Mouse (Mus musculus) CD8-positive naive resting alpha-beta T cell, adult 2 months (primary cell): ENCODE results near the gene Fbxw25.
"Not testable (repeated sequence)": the region's sequence is repeated elsewhere in the genome, so short reads cannot be mapped to it uniquely, and the experiment has no call there.

Source experiments
- DNase-seq, 2 experiments: peaks; one replicate each; pipeline ENCODE4 v3.0.0; 2022; ENCODE audit warnings: low read depth in 2 of 2, low spot score in 2 of 2

Fbxw25 gene

GRCm38 (mm10) chr9:109664552-109664951 lies at the start of gene Fbxw25:
TSS of gene Fbxw25 (minus strand) at chr9:109664652.
- DNase-seq, result not testable (repeated sequence)

GRCm38 (mm10) chr9:109702600-109702999 lies 38.1 kb upstream of the Fbxw25 start, which contains the start of gene Fbxw18:
TSS of gene Fbxw18 (minus strand) at chr9:109702700.
- not testable (repeated sequence) for DNase-seq

GRCm38 (mm10) chr9:109685299-109685698 lies 20.8 kb upstream of the Fbxw25 start:
- peak in 1 of 2 experiments; percentile 5 for DNase-seq

GRCm38 (mm10) chr9:109625957-109626356 lies 38.5 kb downstream of the Fbxw25 start, which contains the start of gene Fbxw24:
TSS of gene Fbxw24 (minus strand) at chr9:109626057.
- DNase-seq, result not testable (repeated sequence)

GRCm38 (mm10) chr9:109606837-109607236 lies 57.6 kb downstream of the Fbxw25 start:
- not testable (repeated sequence) for DNase-seq

- not testable (repeated sequence) for DNase-seq
Measured at GRCm38 (mm10) chr9:109602128-109602527, 62.3 kb downstream of the Fbxw25 start.

GRCm38 (mm10) chr9:109597226-109597625 lies 67.2 kb downstream of the Fbxw25 start:
- no peak for DNase-seq
